Mouse (Mus musculus) thymus, adult 2 months (tissue): ENCODE measurements around the gene Gm17660.

ENCODE experiments used
- CTCF ChIP-seq: fragments of 200-500 bp; IDR thresholded peaks from 2 replicates; pipeline ENCODE4 v1.5.1; 2012; ENCODE audit warnings: mild to moderate bottlenecking, control low read depth, low read length, moderate library complexity, borderline replicate concordance; ENCODE audit not compliant: control insufficient read depth, poor library complexity, insufficient read depth; ENCODE audit errors: extremely low read depth
- POLR2A ChIP-seq: fragments of 200-500 bp; IDR thresholded peaks from 2 replicates; pipeline ENCODE4 v1.6.1; 2012; ENCODE audit warnings: mild to moderate bottlenecking, low read length, control low read depth, moderate library complexity; ENCODE audit not compliant: control insufficient read depth, poor library complexity, insufficient read depth; ENCODE audit errors: extremely low read depth

- no peak for TF ChIP-seq CTCF
- no peak for TF ChIP-seq POLR2A
These were observed 29.3 kb downstream of the Gm17660 start for GRCm38 (mm10) chr5:104048139-104048538.
